ENCODE assay signal across 8 mouse cellular contexts in genomic region chr2:24521430-24522226, GRCm38 (mm10). TPM values are rescaled to one million over a fixed set of nuclear protein-coding genes. Genes with fewer than 3 reads are reported as not detected.
DNase-seq lines count a peak whose midpoint lies in the region; ATAC-seq lines count a peak whose summit lies in the region.

No protein-coding gene starts in this region.

- H3K4me2 ChIP-seq in embryonic facial prominence, embryonic 13.5 days, result peak overlapping the region; percentile 78
- H3K4me2 ChIP-seq in intestine, embryonic 15.5 days (replicated peaks), result peak overlapping the region; percentile 85
- H3K4me2 ChIP-seq in liver, embryonic 15.5 days, result peak overlapping the region; percentile 42

- ATAC-seq in embryonic facial prominence, embryonic 13.5 days (ENCODE audit: insufficient number of reproducible peaks, insufficient read depth, low FRiP score, low TSS enrichment, low read depth), result peak; percentile 84
- peak; percentile 93 for ATAC-seq in intestine, embryonic 15.5 days
- ATAC-seq in liver, embryonic 15.5 days (ENCODE audit: insufficient read depth), result no peak

- peaks cover 6% of the 10 kb centered on the region; the same call in 1 of the 2 replicates for H3K4me1 ChIP-seq in embryonic facial prominence, embryonic 13.5 days
- H3K4me1 ChIP-seq in intestine, embryonic 15.5 days (replicated peaks), result peaks cover 13% of the 10 kb centered on the region
- H3K4me1 ChIP-seq in liver, embryonic 15.5 days (replicated peaks), result no peaks in the 10 kb centered on the region

- no peaks in the 10 kb centered on the region for H3K36me3 ChIP-seq in embryonic facial prominence, embryonic 13.5 days
- no peaks in the 10 kb centered on the region for H3K36me3 ChIP-seq in intestine, embryonic 15.5 days
- no peaks in the 10 kb centered on the region for H3K36me3 ChIP-seq in liver, embryonic 15.5 days (replicated peaks)

- H3K9ac ChIP-seq in embryonic facial prominence, embryonic 13.5 days, result peak overlapping the region; percentile 72
- peak overlapping the region; percentile 45 for H3K9ac ChIP-seq in intestine, embryonic 15.5 days
- no peak overlapping the region for H3K9ac ChIP-seq in liver, embryonic 15.5 days

- peak; percentile 47 for DNase-seq in right cerebral cortex, postnatal 4 days
- no peak for DNase-seq in right cerebral cortex, postnatal 25 days
- DNase-seq in retina, postnatal 1 day, result peak; percentile 78
- no peak for DNase-seq in left cerebral cortex, adult 8-10 months (ENCODE audit: low spot score in 2 of 2)
- no peak for DNase-seq in thymus, postnatal 10 days (ENCODE audit: low spot score in 2 of 2)

- H3K4me3 ChIP-seq in embryonic facial prominence, embryonic 13.5 days, result peak overlapping the region; percentile 49
- peak overlapping the region; percentile 42 for H3K4me3 ChIP-seq in intestine, embryonic 15.5 days (replicated peaks)
- H3K4me3 ChIP-seq in liver, embryonic 15.5 days (replicated peaks), result peak overlapping the region; percentile 17; the same call in 1 of the 2 replicates

- H3K27ac ChIP-seq in embryonic facial prominence, embryonic 13.5 days, result peak overlapping the region; percentile 82
- H3K27ac ChIP-seq in intestine, embryonic 15.5 days, result peak overlapping the region; percentile 79
- H3K27ac ChIP-seq in liver, embryonic 15.5 days (replicated peaks), result no peak overlapping the region

- under 1% methylated on average over 33 of the region's 33 CpGs for WGBS in embryonic facial prominence, embryonic 13.5 days
- 1% methylated on average over 33 of the region's 33 CpGs for WGBS in intestine, embryonic 15.5 days
- 3% methylated on average over 33 of the region's 33 CpGs for WGBS in liver, embryonic 15.5 days (ENCODE audit: insufficient replicate concordance)

- 0 out of 2 replicates have a peak, but pooled peaks cover 9% of the 10 kb centered on the region for H3K27me3 ChIP-seq in embryonic facial prominence, embryonic 13.5 days
- no peaks in the 10 kb centered on the region for H3K27me3 ChIP-seq in intestine, embryonic 15.5 days (replicated peaks)
- peaks cover 29% of the 10 kb centered on the region for H3K27me3 ChIP-seq in liver, embryonic 15.5 days

- no peaks in the 10 kb centered on the region for H3K9me3 ChIP-seq in embryonic facial prominence, embryonic 13.5 days
- H3K9me3 ChIP-seq in intestine, embryonic 15.5 days, result no peaks in the 10 kb centered on the region
- no peaks in the 10 kb centered on the region for H3K9me3 ChIP-seq in liver, embryonic 15.5 days (replicated peaks)

RNA-seq across cellular contexts. Expression of gene Pax8, which starts 46.2 kb away (rescaled TPM):
- 0.34 TPM in 1 of 2 replicates, not detected in the other for polyA plus RNA-seq in embryonic facial prominence, embryonic 13.5 days (2015; fragmentation: Nextera tagmentation; extraction: Ambion mirVana)
- polyA plus RNA-seq in intestine, embryonic 15.5 days (2015; fragmentation: Nextera tagmentation; extraction: Ambion mirVana), result 0.73 and 1.1 TPM in 2 replicates
- 0.28 and 0.31 TPM in 2 replicates for polyA plus RNA-seq in liver, embryonic 15.5 days (2015; fragmentation: Nextera tagmentation; extraction: Ambion mirVana)
- total RNA-seq in left cerebral cortex, adult 8-10 months (2022), result not detected

Comparison
In these comparisons a context has a peak if more than half of its experiments do, and no peak if none do; other contexts are left out.
1. DNase-seq: peak in right cerebral cortex, postnatal 4 days (single experiment) and retina, postnatal 1 day (single experiment); none in right cerebral cortex, postnatal 25 days (single experiment), left cerebral cortex, adult 8-10 months (0 of 2) and thymus, postnatal 10 days (0 of 2).
2. Peak in every context shown above with its lines, with median percentiles within 50 percentile points of each other: H3K4me2 ChIP-seq and H3K4me3 ChIP-seq.